Mouse (Mus musculus) stomach, embryonic 14.5 days (tissue): ENCODE measurements at regions not wholly inside any gene's neighbourhood (a gene's known extent, or its start where the extent isn't known, plus 50 kb on each side); places are given as distances from the start of the nearest gene placed in this dataset.

Experiments used
- ATAC-seq: fragments of 200-750 bp; cut with Nextera tagmentation; 2 replicates; pipeline ENCODE4 v1.8.0; 2017; ENCODE audit warnings: low read depth, moderate TSS enrichment; ENCODE audit not compliant: insufficient number of reproducible peaks, insufficient read depth, low FRiP score
- H3K27ac ChIP-seq: fragments of 300-500 bp; sonication (generic); 2 replicates; pipeline ENCODE4 v1.5.1; 2014; ENCODE audit warnings: mild to moderate bottlenecking, low read length, moderate library complexity, mixed read lengths
- H3K27me3 ChIP-seq: fragments of 300-500 bp; sonication (generic); 2 replicates; pipeline ENCODE4 v1.6.1; 2014; ENCODE audit warnings: low read length, control low read depth, mixed read lengths; ENCODE audit not compliant: control insufficient read depth, insufficient read depth
- H3K36me3 ChIP-seq: fragments of 300-500 bp; sonication (generic); 2 replicates; pipeline ENCODE4 v1.6.1; 2014; ENCODE audit warnings: mild to moderate bottlenecking, control low read depth, low read length, moderate library complexity, mixed read lengths; ENCODE audit not compliant: control insufficient read depth, insufficient read depth
- H3K4me1 ChIP-seq: fragments of 300-500 bp; sonication (generic); 2 replicates; pipeline ENCODE4 v1.6.1; 2014; ENCODE audit warnings: low read length, control low read depth, mixed read lengths; ENCODE audit not compliant: control insufficient read depth, insufficient read depth
- H3K4me2 ChIP-seq: fragments of 300-500 bp; sonication (generic); replicated peaks from 2 replicates; pipeline ENCODE4 v1.6.1; 2014; ENCODE audit warnings: low read depth, low read length, control low read depth
- H3K4me3 ChIP-seq: fragments of 300-500 bp; sonication (generic); 2 replicates; pipeline ENCODE4 v1.5.1; 2014; ENCODE audit warnings: low read depth, low read length, control low read depth
- H3K9ac ChIP-seq: fragments of 300-500 bp; sonication (generic); replicated peaks from 2 replicates; pipeline ENCODE4 v1.6.1; 2014; ENCODE audit warnings: low read depth, mild to moderate bottlenecking, control low read depth, low read length, moderate library complexity, mixed read lengths
- H3K9me3 ChIP-seq: fragments of 300-500 bp; sonication (generic); 2 replicates; pipeline ENCODE4 v1.6.1; 2016; ENCODE audit warnings: low read depth, low read length, control low read depth; ENCODE audit not compliant: control insufficient read depth
- WGBS: fragments of 180-500 bp; shearing (Covaris S2); extraction: QIAGEN DNeasy Blood & Tissue Kit; methylation state at CpG from one replicate; pipeline ENCODE4 v1.1.7; 2014; 5-methylcytosine and 5-hydroxymethylcytosine counted together

GRCm38 (mm10) chr12:65674916-65675660 lies 449.8 kb downstream of the Wdr20rt start:
- no peak for ATAC-seq
- Histone ChIP-seq H3K36me3 (no peaks in the 10 kb centered on the region), H3K27me3 (no peaks in the 10 kb centered on the region), H3K4me1 (no peaks in the 10 kb centered on the region), H3K9ac (no peak overlapping the region), H3K27ac (no peak overlapping the region), H3K4me2 (no peak overlapping the region), H3K9me3 (no peaks in the 10 kb centered on the region), H3K4me3 (no peak overlapping the region)
- 76% methylated on average over 1 of the region's 1 CpGs for WGBS

GRCm38 (mm10) chr12:65680335-65680734 lies 455.0 kb downstream of the Wdr20rt start:
- no peaks in the 10 kb centered on the region for H3K27me3 ChIP-seq
- no peaks in the 10 kb centered on the region for H3K9me3 ChIP-seq
- no peak overlapping the region for H3K4me2 ChIP-seq
- H3K36me3 ChIP-seq, result no peaks in the 10 kb centered on the region
- no peak overlapping the region for H3K4me3 ChIP-seq
- no peaks in the 10 kb centered on the region for H3K4me1 ChIP-seq
- ATAC-seq, result no peak
- 45% methylated on average over 2 of the region's 2 CpGs for WGBS
- H3K9ac ChIP-seq, result no peak overlapping the region
- H3K27ac ChIP-seq, result no peak overlapping the region

GRCm38 (mm10) chr12:65681826-65682225 lies 456.5 kb downstream of the Wdr20rt start:
- no peaks in the 10 kb centered on the region for H3K27me3 ChIP-seq
- no peaks in the 10 kb centered on the region for H3K4me1 ChIP-seq
- H3K36me3 ChIP-seq, result no peaks in the 10 kb centered on the region
- H3K27ac ChIP-seq, result no peak overlapping the region
- no peak overlapping the region for H3K4me2 ChIP-seq
- WGBS, result 90% methylated on average over 6 of the region's 6 CpGs
- H3K9me3 ChIP-seq, result no peaks in the 10 kb centered on the region
- no peak overlapping the region for H3K9ac ChIP-seq
- no peak overlapping the region for H3K4me3 ChIP-seq
- ATAC-seq, result no peak

GRCm38 (mm10) chr12:65704985-65705384 lies 479.7 kb downstream of the Wdr20rt start:
- no peak overlapping the region for H3K27ac ChIP-seq
- H3K4me1 ChIP-seq, result no peaks in the 10 kb centered on the region
- no peaks in the 10 kb centered on the region for H3K9me3 ChIP-seq
- no peak for ATAC-seq
- no peaks in the 10 kb centered on the region for H3K27me3 ChIP-seq
- no peak overlapping the region for H3K9ac ChIP-seq
- no peaks in the 10 kb centered on the region for H3K36me3 ChIP-seq
- 61% methylated on average over 1 of the region's 1 CpGs for WGBS
- no peak overlapping the region for H3K4me3 ChIP-seq
- no peak overlapping the region for H3K4me2 ChIP-seq

GRCm38 (mm10) chr12:65712304-65712703 lies 487.0 kb downstream of the Wdr20rt start:
- H3K27ac ChIP-seq, result no peak overlapping the region
- no peak for ATAC-seq
- H3K36me3 ChIP-seq, result no peaks in the 10 kb centered on the region
- WGBS, result 76% methylated on average over 2 of the region's 2 CpGs
- no peaks in the 10 kb centered on the region for H3K4me1 ChIP-seq
- no peak overlapping the region for H3K9ac ChIP-seq
- no peak overlapping the region for H3K4me3 ChIP-seq
- no peaks in the 10 kb centered on the region for H3K27me3 ChIP-seq
- H3K4me2 ChIP-seq, result no peak overlapping the region
- no peaks in the 10 kb centered on the region for H3K9me3 ChIP-seq
